Comparison of ENCODE assay signal across 8 mouse cellular contexts in genomic region chr3:96104261-96105065, GRCm38 (mm10). TPM values are rescaled to one million over a fixed set of nuclear protein-coding genes. Genes with fewer than 3 reads are reported as not detected.
DNase-seq lines count a peak whose midpoint lies in the region; ATAC-seq and TF ChIP-seq lines count a peak whose summit lies in the region.

Gene Otud7b, plus strand, starts transcription at chr3:96104527.

- peak within 1 kb of the TSS; percentile 68 for H3K27ac ChIP-seq in forebrain, embryonic 15.5 days (replicated peaks)
- peak within 1 kb of the TSS; percentile 96 for H3K27ac ChIP-seq in layer of hippocampus, adult 2 months
- H3K27ac ChIP-seq in lung, embryonic 14.5 days (ENCODE audit: low read depth), result peak within 1 kb of the TSS; percentile 95
- peak within 1 kb of the TSS; percentile 86 for H3K27ac ChIP-seq in olfactory bulb, adult 2 months (ENCODE audit: insufficient read depth, low read depth, low read length)
- H3K27ac ChIP-seq in thymus, adult 2 months (ENCODE audit: control insufficient read depth, insufficient read depth, low read length), result no peak within 1 kb of the TSS

- peaks cover 30% of the 10 kb centered on the region for H3K4me1 ChIP-seq in forebrain, embryonic 15.5 days
- peaks cover 5% of the 10 kb centered on the region; the same call in 1 of the 2 replicates for H3K4me1 ChIP-seq in lung, embryonic 14.5 days (ENCODE audit: insufficient read depth)
- no peaks in the 10 kb centered on the region for H3K4me1 ChIP-seq in olfactory bulb, adult 2 months (ENCODE audit: control insufficient read depth, insufficient read depth, low read length)
- H3K4me1 ChIP-seq in thymus, adult 2 months (replicated peaks; ENCODE audit: control insufficient read depth, insufficient read depth, low read length), result peaks cover 14% of the 10 kb centered on the region

- DNase-seq in ES-CJ7 (ENCODE audit: low read depth, low spot score), result peak; percentile 68
- peak; percentile 77 for DNase-seq in cerebellum, adult 11 months
- peak; percentile 67 for DNase-seq in heart, postnatal 25 days (ENCODE audit: low spot score)
- peak; percentile 60 to 65 for DNase-seq in layer of hippocampus, adult 2 months (ENCODE audit: low spot score in 2 of 2)
- DNase-seq in lung, embryonic 14.5 days, result peak; percentile 91
- DNase-seq in thymus, adult 2 months, result peak; percentile 61

- TF ChIP-seq CTCF in layer of hippocampus, adult 2 months (conservative IDR thresholded peaks at IDR 0.05), result no peak
- TF ChIP-seq CTCF in lung, embryonic 14.5 days (IDR thresholded peaks at IDR 0.05; ENCODE audit: low read depth), result no peak
- no peak for TF ChIP-seq CTCF in olfactory bulb, adult 2 months (IDR thresholded peaks at IDR 0.05; ENCODE audit: insufficient read depth, low read depth, low read length)
- peak; percentile 27; the same call in 1 of the 2 replicates for TF ChIP-seq CTCF in thymus, adult 2 months (IDR thresholded peaks at IDR 0.05; ENCODE audit: borderline replicate concordance, control insufficient read depth, extremely low read depth, insufficient read depth, low read length, poor library complexity)

- peak within 1 kb of the TSS; percentile 86 for H3K9ac ChIP-seq in forebrain, embryonic 15.5 days (replicated peaks)
- H3K9ac ChIP-seq in lung, embryonic 14.5 days, result peak within 1 kb of the TSS; percentile 89

- no peaks in the 10 kb centered on the region for H3K9me3 ChIP-seq in forebrain, embryonic 15.5 days
- no peaks in the 10 kb centered on the region for H3K9me3 ChIP-seq in lung, embryonic 14.5 days (ENCODE audit: low read depth, low read length)

- under 1% methylated on average over 84 of the region's 84 CpGs for WGBS in forebrain, embryonic 15.5 days
- WGBS in lung, embryonic 14.5 days, result under 1% methylated on average over 75 of the region's 84 CpGs
- WGBS in olfactory bulb, adult 2 months, result under 1% methylated on average over 84 of the region's 84 CpGs
- WGBS in thymus, adult 2 months, result 1% methylated on average over 84 of the region's 84 CpGs

- H3K4me3 ChIP-seq in forebrain, embryonic 15.5 days, result peak within 1 kb of the TSS; percentile 90
- H3K4me3 ChIP-seq in layer of hippocampus, adult 2 months, result peak within 1 kb of the TSS; percentile 87
- peak within 1 kb of the TSS; percentile 83 for H3K4me3 ChIP-seq in lung, embryonic 14.5 days (ENCODE audit: low read depth, low read length)
- peak within 1 kb of the TSS; percentile 73 for H3K4me3 ChIP-seq in olfactory bulb, adult 2 months (ENCODE audit: insufficient read depth, low read depth, low read length)
- peak within 1 kb of the TSS; percentile 98 for H3K4me3 ChIP-seq in thymus, adult 2 months (ENCODE audit: control insufficient read depth, insufficient read depth, low read length)

- H3K27me3 ChIP-seq in forebrain, embryonic 15.5 days, result no peaks in the 10 kb centered on the region
- H3K27me3 ChIP-seq in lung, embryonic 14.5 days (ENCODE audit: insufficient read depth, low read length), result no peaks in the 10 kb centered on the region
- no peaks in the 10 kb centered on the region for H3K27me3 ChIP-seq in thymus, adult 2 months (ENCODE audit: control insufficient read depth, insufficient read depth, low read length)

- H3K36me3 ChIP-seq in forebrain, embryonic 15.5 days, result no peaks in the 10 kb centered on the region
- H3K36me3 ChIP-seq in lung, embryonic 14.5 days (ENCODE audit: insufficient read depth), result no peaks in the 10 kb centered on the region
- H3K36me3 ChIP-seq in thymus, adult 2 months (ENCODE audit: control insufficient read depth, insufficient read depth, low read length), result no peaks in the 10 kb centered on the region

- H3K4me2 ChIP-seq in forebrain, embryonic 15.5 days (replicated peaks), result peak within 1 kb of the TSS; percentile 81
- H3K4me2 ChIP-seq in lung, embryonic 14.5 days, result peak within 1 kb of the TSS; percentile 82

- peak; percentile 50; the same call in 1 of the 2 replicates for TF ChIP-seq POLR2A in olfactory bulb, adult 2 months (IDR thresholded peaks at IDR 0.05; ENCODE audit: insufficient read depth, low read depth, low read length)
- peak; percentile 19; the same call in 1 of the 2 replicates for TF ChIP-seq POLR2A in thymus, adult 2 months (IDR thresholded peaks at IDR 0.05; ENCODE audit: control insufficient read depth, extremely low read depth, insufficient read depth, low read length, poor library complexity)

- intact Hi-C loops in heart, postnatal 25 days (cut with DNase I), result loop anchor here (5.0 kb wide), 2 partner anchors 37 to 43 kb away; no protein-coding TSS in a partner anchor

- ATAC-seq in forebrain, embryonic 15.5 days (replicated peaks), result peak; percentile 88
- ATAC-seq in lung, embryonic 14.5 days (ENCODE audit: insufficient read depth), result peak; percentile 91

RNA-seq across cellular contexts. Expression of gene Otud7b, which starts in this region (rescaled TPM):
- 8.3 and 9.8 TPM in 2 replicates for polyA plus RNA-seq in forebrain, embryonic 15.5 days (2015; fragmentation: Nextera tagmentation; extraction: Ambion mirVana)
- 10 to 100 TPM; 52.2 to 54.5 TPM for total RNA-seq in heart, postnatal 25 days (2021)
- 10 to 100 TPM; 30.1 to 33.4 TPM for total RNA-seq in layer of hippocampus, adult 2 months (2021)
- 18.9 and 21.3 TPM in 2 replicates for polyA plus RNA-seq in lung, embryonic 14.5 days (2014; fragmentation: Nextera tagmentation; extraction: Ambion mirVana)
- polyA plus RNA-seq in olfactory bulb, adult 2 months (2012; ENCODE audit: insufficient read depth, insufficient read length, low replicate concordance, missing spikeins), result not detected in 2 replicates
- 9.6 and 11.6 TPM in 2 replicates for polyA plus RNA-seq in thymus, adult 2 months (2012; rRNA removed)
